In the genomic region with DNA sequence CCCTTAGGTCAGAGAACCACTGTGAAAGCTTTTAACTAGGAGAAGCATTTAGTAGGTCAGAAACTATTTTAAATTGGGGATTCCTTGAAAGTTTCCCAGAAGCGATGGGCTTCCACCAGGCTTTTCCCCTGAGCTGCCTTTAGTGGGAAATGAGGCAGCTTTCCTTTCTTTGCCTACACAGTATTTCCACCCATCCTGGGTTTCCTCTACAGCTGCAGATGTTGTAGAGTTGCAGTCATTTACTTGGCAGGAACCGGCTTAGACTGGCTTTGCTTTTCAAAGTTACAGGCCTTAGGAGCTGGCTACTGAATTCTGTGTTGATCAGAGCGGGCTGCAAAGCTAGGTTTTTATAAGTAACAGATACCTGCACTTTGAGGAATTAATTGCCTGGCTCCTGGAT, we compare ENCODE assay signal across 20 mouse cellular contexts. TPM values are rescaled to one million over a fixed set of nuclear protein-coding genes. Genes with fewer than 3 reads are reported as not detected.
A peak's percentile ranks its signal among the peaks of the same experiment; 100 is the strongest.
DNase-seq lines count a peak whose midpoint lies in the region; TF ChIP-seq lines count a peak whose summit lies in the region.
"Not testable (repeated sequence)": the region's sequence is repeated elsewhere in the genome, so short reads cannot be mapped to it uniquely, and the experiment has no call there.
"Had no signal": no experiment of that assay in that cellular context is flagged by ENCODE, and none has a peak within 500 bp of the region (broad histone marks: within the 10 kb centered on the region; RNA-seq: fewer than 3 reads in every experiment).

No protein-coding gene starts in this region.

- not testable (repeated sequence) for TF ChIP-seq POLR2A in thymus, adult 2 months (IDR thresholded peaks at IDR 0.05; ENCODE audit: control insufficient read depth, extremely low read depth, insufficient read depth, low read length, poor library complexity)

- H3K4me1 ChIP-seq in thymus, adult 2 months (replicated peaks; ENCODE audit: control insufficient read depth, insufficient read depth, low read length), result not testable (repeated sequence)

- not testable (repeated sequence) for H3K27me3 ChIP-seq in thymus, adult 2 months (ENCODE audit: control insufficient read depth, insufficient read depth, low read length)

- H3K4me3 ChIP-seq in thymus, adult 2 months (ENCODE audit: control insufficient read depth, insufficient read depth, low read length), result not testable (repeated sequence)

- WGBS in thymus, adult 2 months, result 100% methylated on average over 2 of the region's 3 CpGs

- H3K27ac ChIP-seq in thymus, adult 2 months (ENCODE audit: control insufficient read depth, insufficient read depth, low read length), result not testable (repeated sequence)

- TF ChIP-seq CTCF in thymus, adult 2 months (IDR thresholded peaks at IDR 0.05; ENCODE audit: borderline replicate concordance, control insufficient read depth, extremely low read depth, insufficient read depth, low read length, poor library complexity), result not testable (repeated sequence)

- not testable (repeated sequence) for H3K36me3 ChIP-seq in thymus, adult 2 months (ENCODE audit: control insufficient read depth, insufficient read depth, low read length)

- intact Hi-C loops in gastrocnemius, postnatal 36 days (cut with DNase I); heart, postnatal 14 days (cut with DNase I): not testable (repeated sequence)

- peak; percentile 4 for DNase-seq in R1 (ENCODE audit: low read depth, low spot score)
- DNase-seq in frontal cortex, postnatal 10 days (ENCODE audit: low spot score in 2 of 2), result peak; percentile 3 to 4
- DNase-seq in gastrocnemius, postnatal 36 days, result peak; percentile 3 to 8
- peak; percentile 18 to 24 for DNase-seq in heart, postnatal 14 days
- peak; percentile 2 for DNase-seq in kidney, postnatal 10 days
- DNase-seq in layer of hippocampus, postnatal 36 days, result peak; percentile 1 to 3
- DNase-seq in ovary, adult 18-20 months (ENCODE audit: low spot score), result peak; percentile 1
- peak; percentile 0 for DNase-seq in thymus, adult 2 months

RNA-seq across cellular contexts. Expression of a gene that starts 5.7 kb away (rescaled TPM):
- not detected for total RNA-seq in gastrocnemius, postnatal 36 days (2021)
- not detected for total RNA-seq in heart, postnatal 14 days (2021)
- total RNA-seq in layer of hippocampus, postnatal 36 days (2021), result not detected
- not detected in 2 replicates for polyA plus RNA-seq in thymus, adult 2 months (2012; rRNA removed)
- total RNA-seq: adrenal gland, postnatal 25 days; hematopoietic stem cell, adult 5-6 weeks; hindbrain, postnatal 0 days; layer of hippocampus, adult 2 months; left cerebral cortex, postnatal 4 days; liver, adult 2 months had no signal
- polyA plus RNA-seq: activated CD4-positive, CD25-positive, alpha-beta regulatory T cell, adult 4 months; embryonic facial prominence, embryonic 12.5 days; forebrain, embryonic 15.5 days; heart, embryonic 10.5 days; hindbrain, postnatal 0 days; liver, adult 2 months; midbrain, embryonic 10.5 days; neural tube, embryonic 11.5 days had no signal

RNA-seq across cellular contexts. Expression of a gene that starts 25.7 kb away (rescaled TPM):
- total RNA-seq in gastrocnemius, postnatal 36 days (2021), result not detected
- total RNA-seq in heart, postnatal 14 days (2021), result under 1 TPM; 0.48 to 0.56 TPM
- 1 to 10 TPM; 1.3 to 1.7 TPM for total RNA-seq in layer of hippocampus, postnatal 36 days (2021)
- 0.18 and 0.44 TPM in 2 replicates for polyA plus RNA-seq in thymus, adult 2 months (2012; rRNA removed)
- total RNA-seq: liver, adult 2 months had no signal
- polyA plus RNA-seq: liver, adult 2 months had no signal
